Mouse (Mus musculus) limb, embryonic 14.5 days (tissue): Measurements from ENCODE around the gene Pbx3. TPM values are rescaled to one million over a fixed set of nuclear protein-coding genes. Genes with fewer than 3 reads are reported as not detected.
A peak's percentile ranks its signal among the peaks of the same experiment; 100 is the strongest.

Experiments
- ATAC-seq: fragments of 200-750 bp; cut with Nextera tagmentation; 2 replicates; pipeline ENCODE4 v1.8.0; 2017; ENCODE audit warnings: low read depth, moderate number of reproducible peaks, moderate TSS enrichment; ENCODE audit not compliant: low FRiP score
- DNase-seq: peaks from one replicate; pipeline ENCODE4 v3.0.0-alpha.2; 2015; ENCODE audit warnings: low spot score
- H3K27ac ChIP-seq: fragments of 300-500 bp; sonication (generic); replicated peaks from 2 replicates; pipeline ENCODE4 v1.5.1; 2014; ENCODE audit warnings: low read depth, mild to moderate bottlenecking, low read length, moderate library complexity, mixed read lengths
- H3K27me3 ChIP-seq: fragments of 300-500 bp; sonication (generic); 2 replicates; pipeline ENCODE4 v1.6.1; 2014; ENCODE audit warnings: low read length, mixed read lengths; ENCODE audit not compliant: control insufficient read depth, insufficient read depth
- H3K36me3 ChIP-seq: fragments of 300-500 bp; sonication (generic); 2 replicates; pipeline ENCODE4 v1.6.1; 2014; ENCODE audit warnings: mild to moderate bottlenecking, low read length, moderate library complexity, mixed read lengths; ENCODE audit not compliant: control insufficient read depth, insufficient read depth
- H3K4me1 ChIP-seq: fragments of 300-500 bp; sonication (generic); 2 replicates; pipeline ENCODE4 v1.6.1; 2014; ENCODE audit warnings: antibody characterized with exemption, low read length, mixed read lengths; ENCODE audit not compliant: control insufficient read depth, insufficient read depth
- H3K4me2 ChIP-seq: fragments of 300-500 bp; sonication (generic); replicated peaks from 2 replicates; pipeline ENCODE4 v1.6.1; 2014; ENCODE audit warnings: low read depth, mild to moderate bottlenecking, low read length, moderate library complexity; ENCODE audit not compliant: severe bottlenecking
- H3K4me3 ChIP-seq: fragments of 300-500 bp; sonication (generic); replicated peaks from 2 replicates; pipeline ENCODE4 v1.5.1; 2014; ENCODE audit warnings: low read length
- H3K9ac ChIP-seq: fragments of 300-500 bp; sonication (generic); 2 replicates; pipeline ENCODE4 v1.6.1; 2014; ENCODE audit warnings: mild to moderate bottlenecking, low read depth, low read length, moderate library complexity; ENCODE audit not compliant: severe bottlenecking
- H3K9me3 ChIP-seq: fragments of 300-500 bp; sonication (generic); 2 replicates; pipeline ENCODE4 v1.6.1; 2016; ENCODE audit warnings: low read length; ENCODE audit not compliant: control insufficient read depth
- POLR2A ChIP-seq: fragments of 200-500 bp; IDR thresholded peaks from 2 replicates; pipeline ENCODE4 v1.8.0; 2012; ENCODE audit warnings: inconsistent platforms, mild to moderate bottlenecking, moderate library complexity, borderline replicate concordance; ENCODE audit not compliant: insufficient read depth, insufficient read length; ENCODE audit errors: extremely low read depth
- WGBS: fragments of 180-500 bp; shearing (Covaris S2); extraction: QIAGEN DNeasy Blood & Tissue Kit; methylation state at CpG from one replicate; pipeline ENCODE4 v1.1.7; 2014; 5-methylcytosine and 5-hydroxymethylcytosine counted together
- polyA plus RNA-seq, 2 experiments: library from polyadenylated mRNA; depleted of rRNA in 1 of 2; stranded (reverse) in 1 of 2; unstranded in 1 of 2; fragments of >200 nt; fragmentation: Nextera tagmentation in 1 of 2; extraction: Ambion mirVana in 1 of 2; gene quantifications; 2 replicates each; pipeline versions ENCODE4 v1.2.1 to v1.2.3; 2012 to 2014

Gene Pbx3
- polyA plus RNA-seq, 2 experiments: 25.0 to 34.7 TPM

GRCm38 (mm10) chr2:34371441-34372304 lies 1.3 kb downstream of the Pbx3 start:
- Histone ChIP-seq H3K27me3 (peaks cover 4% of the 10 kb centered on the region; the same call in 1 of the 2 replicates), H3K27ac (peak overlapping the region; percentile 93), H3K4me2 (peak overlapping the region; percentile 89), H3K36me3 (no peaks in the 10 kb centered on the region), H3K4me3 (peak overlapping the region; percentile 87), H3K9ac (peak overlapping the region; percentile 91), H3K9me3 (no peaks in the 10 kb centered on the region), H3K4me1 (peaks cover 12% of the 10 kb centered on the region)
- TF ChIP-seq POLR2A: no peak
- ATAC-seq: peak; percentile 39; the same call in 1 of the 2 replicates
- peak; percentile 50 for DNase-seq
- under 1% methylated on average over 35 of the region's 118 CpGs for WGBS

- WGBS: under 1% methylated on average over 40 of the region's 42 CpGs
These were observed 2.1 kb downstream of the Pbx3 start for GRCm38 (mm10) chr2:34370725-34371440.

GRCm38 (mm10) chr2:34370349-34370724 lies 2.6 kb downstream of the Pbx3 start:
- Histone ChIP-seq H3K36me3 (no peaks in the 10 kb centered on the region), H3K27ac (no peak overlapping the region), H3K4me1 (peaks cover 12% of the 10 kb centered on the region), H3K9ac (peak overlapping the region; percentile 91), H3K27me3 (peaks cover 4% of the 10 kb centered on the region; the same call in 1 of the 2 replicates), H3K4me2 (peak overlapping the region; percentile 89), H3K4me3 (peak overlapping the region; percentile 87), H3K9me3 (no peaks in the 10 kb centered on the region)
- DNase-seq (no peak), ATAC-seq (no peak)
- TF ChIP-seq POLR2A: no peak
- WGBS: 9% methylated on average over 7 of the region's 7 CpGs

More at GRCm38 (mm10) chr2:34370725-34371440, 2.1 kb downstream of the Pbx3 start:
- TF ChIP-seq POLR2A: no peak
- Histone ChIP-seq H3K27me3 (peaks cover 4% of the 10 kb centered on the region; the same call in 1 of the 2 replicates), H3K4me1 (peaks cover 12% of the 10 kb centered on the region), H3K27ac (peak overlapping the region; percentile 93; the same call in 1 of the 2 replicates), H3K4me3 (peak overlapping the region; percentile 87), H3K9ac (peak overlapping the region; percentile 91), H3K36me3 (no peaks in the 10 kb centered on the region), H3K9me3 (no peaks in the 10 kb centered on the region), H3K4me2 (peak overlapping the region; percentile 89)
- no peak for ATAC-seq
- peak; percentile 21 for DNase-seq

- Histone ChIP-seq H3K9ac (no peak overlapping the region), H3K9me3 (no peaks in the 10 kb centered on the region), H3K4me2 (0 out of 2 replicates have a peak overlapping the region, but pooled peaks have one; percentile 8), H3K4me1 (peaks cover 11% of the 10 kb centered on the region), H3K4me3 (no peak overlapping the region), H3K27me3 (peaks cover 4% of the 10 kb centered on the region; the same call in 1 of the 2 replicates), H3K27ac (no peak overlapping the region), H3K36me3 (no peaks in the 10 kb centered on the region)
- TF ChIP-seq POLR2A: no peak
- no peak for ATAC-seq
- no peak for DNase-seq
- 35% methylated on average over 6 of the region's 6 CpGs for WGBS
These were observed 4.5 kb downstream of the Pbx3 start for GRCm38 (mm10) chr2:34368396-34368795.

- no peak for ATAC-seq
- WGBS: 19% methylated on average over 2 of the region's 2 CpGs
These were observed 5.9 kb downstream of the Pbx3 start for GRCm38 (mm10) chr2:34367024-34367423.

More at GRCm38 (mm10) chr2:34367024-34367423, 5.9 kb downstream of the Pbx3 start:
- no peak for TF ChIP-seq POLR2A
- Histone ChIP-seq H3K4me2 (no peak overlapping the region), H3K4me1 (peaks cover 8% of the 10 kb centered on the region), H3K27ac (no peak overlapping the region), H3K27me3 (peaks cover 4% of the 10 kb centered on the region; the same call in 1 of the 2 replicates), H3K9ac (no peak overlapping the region), H3K36me3 (no peaks in the 10 kb centered on the region), H3K9me3 (no peaks in the 10 kb centered on the region), H3K4me3 (no peak overlapping the region)
- no peak for DNase-seq
